Mouse (Mus musculus): ENCODE data around the gene Hmcn1.

The Hmcn1 gene

DNA sequence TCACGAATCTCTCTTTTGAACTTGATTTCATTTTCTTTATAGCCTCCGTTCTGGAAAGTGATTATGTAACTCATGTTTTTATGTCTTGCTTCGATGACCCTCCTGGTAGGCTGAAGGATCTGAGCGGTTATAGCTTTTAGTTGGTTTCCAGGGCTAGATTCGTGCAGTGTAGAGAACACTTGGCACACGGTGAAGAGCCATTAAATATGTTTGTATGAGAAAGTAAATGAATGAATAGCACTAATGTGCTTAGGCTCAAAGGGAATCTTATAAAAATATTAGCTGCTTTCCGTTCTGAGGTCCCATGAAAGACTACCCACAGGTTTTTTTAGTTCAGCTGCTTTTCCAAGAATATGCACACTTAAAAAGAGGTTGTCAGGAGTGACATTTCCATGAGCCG, 458.6 kb downstream of the Hmcn1 start:
- peak; percentile 14 for DNase-seq (ENCODE audit: low spot score)

DNA sequence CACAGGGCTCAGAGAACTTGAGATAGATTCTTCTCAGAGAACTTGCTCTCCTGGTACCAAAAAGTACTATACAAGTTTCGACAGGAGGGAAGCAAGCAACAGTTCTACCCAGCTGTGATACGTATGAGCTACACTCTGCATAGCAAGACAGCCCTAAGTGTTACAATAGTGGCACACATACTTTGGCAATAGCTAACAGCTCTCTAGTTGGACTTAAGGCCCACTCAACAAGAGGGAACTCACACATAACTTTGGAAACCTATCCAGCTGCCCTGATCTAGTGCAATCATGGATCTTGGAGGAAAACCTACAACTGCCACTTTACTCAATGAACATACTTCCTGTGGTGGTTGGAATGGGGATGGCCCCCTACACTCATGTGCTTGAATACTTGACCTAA, 480.2 kb downstream of the Hmcn1 start:
- DNase-seq (ENCODE audit: low spot score), result no peak

All from lung, postnatal 25 days (tissue).